Mouse (Mus musculus) lung, postnatal 0 days (tissue): ENCODE measurements around the gene Vav2. TPM values are rescaled to one million over a fixed set of nuclear protein-coding genes. Genes with fewer than 3 reads are reported as not detected.

Source experiments
- ATAC-seq: fragments of 200-750 bp; cut with Nextera tagmentation; 2 replicates; pipeline ENCODE4 v1.8.0; 2017; ENCODE audit warnings: moderate library complexity
- DNase-seq: peaks from one replicate; pipeline ENCODE4 v3.0.0-alpha.2; 2016; ENCODE audit warnings: low spot score
- H3K27ac ChIP-seq: fragments of 300-500 bp; sonication (generic); 2 replicates; pipeline ENCODE4 v1.5.1; 2014; ENCODE audit warnings: antibody characterized with exemption, mild to moderate bottlenecking, low read length, mixed read lengths
- H3K27me3 ChIP-seq: fragments of 300-500 bp; sonication (generic); replicated peaks from 2 replicates; pipeline ENCODE4 v1.6.1; 2014; ENCODE audit warnings: low read length, mixed read lengths; ENCODE audit not compliant: insufficient read depth
- H3K36me3 ChIP-seq: fragments of 300-500 bp; sonication (generic); 2 replicates; pipeline ENCODE4 v1.6.1; 2014; ENCODE audit warnings: low read length, mixed read lengths; ENCODE audit not compliant: insufficient read depth
- H3K4me1 ChIP-seq: fragments of 300-500 bp; sonication (generic); 2 replicates; pipeline ENCODE4 v1.6.1; 2014; ENCODE audit warnings: antibody characterized with exemption, low read depth, low read length, mixed read lengths; ENCODE audit not compliant: insufficient read depth
- H3K4me2 ChIP-seq: fragments of 300-500 bp; sonication (generic); replicated peaks from 2 replicates; pipeline ENCODE4 v1.6.1; 2014; ENCODE audit warnings: low read depth, mild to moderate bottlenecking, low read length, moderate library complexity, mixed read lengths
- H3K4me3 ChIP-seq: fragments of 300-500 bp; sonication (generic); 2 replicates; pipeline ENCODE4 v1.5.1; 2014; ENCODE audit warnings: low read depth, low read length
- H3K9ac ChIP-seq: fragments of 300-500 bp; sonication (generic); replicated peaks from 2 replicates; pipeline ENCODE4 v1.6.1; 2014; ENCODE audit warnings: low read depth, mild to moderate bottlenecking
- H3K9me3 ChIP-seq: fragments of 300-500 bp; sonication (generic); 2 replicates; pipeline ENCODE4 v1.6.1; 2016; ENCODE audit warnings: low read length, mixed read lengths
- CTCF ChIP-seq: IDR thresholded peaks from 2 replicates; pipeline ENCODE4 v1.5.1; 2016; ENCODE audit warnings: antibody characterized with exemption, mild to moderate bottlenecking
- EP300 ChIP-seq: IDR thresholded peaks from 2 replicates; pipeline ENCODE4 v1.6.1; 2016; ENCODE audit warnings: antibody characterized with exemption, mild to moderate bottlenecking, control low read depth
- WGBS: fragments of 180-500 bp; shearing (Covaris S2); extraction: QIAGEN DNeasy Blood & Tissue Kit; methylation state at CpG from one replicate; pipeline ENCODE4 v1.1.7; 2014; 5-methylcytosine and 5-hydroxymethylcytosine counted together
- polyA plus RNA-seq: library from polyadenylated mRNA; unstranded; fragments of >200 nt; fragmentation: Nextera tagmentation; extraction: Ambion mirVana; gene quantifications from 2 replicates; pipeline ENCODE4 v1.2.1, GENCODE M21; 2015

The Vav2 gene
- polyA plus RNA-seq, 1 experiment from 2014 or later = 12.1 TPM

DNA sequence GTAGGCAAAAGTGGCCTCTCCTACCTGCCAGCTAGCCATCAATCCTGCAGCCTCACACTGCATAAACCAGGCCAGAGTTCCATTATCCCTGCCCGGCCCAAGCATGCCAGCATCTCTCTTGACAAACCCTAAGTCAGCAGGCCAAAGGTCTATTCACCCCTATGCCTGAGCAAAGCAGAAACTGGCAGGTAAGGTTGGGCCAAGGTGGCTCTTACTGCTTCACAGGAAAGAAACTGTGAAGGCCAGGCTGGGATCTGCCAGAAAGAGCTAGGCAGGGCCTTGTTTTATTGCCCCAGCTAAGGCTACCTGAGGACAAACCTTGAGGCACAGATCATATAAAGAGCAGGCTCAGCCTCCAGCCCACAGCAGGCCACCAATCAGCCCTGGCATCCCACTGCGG is 55.4 kb downstream of the Vav2 start:
- Histone ChIP-seq H3K9me3 (no peaks in the 10 kb centered on the region), H3K27ac (no peak overlapping the region), H3K4me1 (0 out of 2 replicates have a peak, but pooled peaks cover 2% of the 10 kb centered on the region), H3K36me3 (no peaks in the 10 kb centered on the region), H3K4me2 (no peak overlapping the region), H3K27me3 (no peaks in the 10 kb centered on the region), H3K4me3 (no peak overlapping the region), H3K9ac (no peak overlapping the region)
- no peak for DNase-seq
- WGBS = 88% methylated on average over 2 of the region's 2 CpGs
- ATAC-seq = no peak
- TF ChIP-seq CTCF (no peak), EP300 (no peak)

DNA sequence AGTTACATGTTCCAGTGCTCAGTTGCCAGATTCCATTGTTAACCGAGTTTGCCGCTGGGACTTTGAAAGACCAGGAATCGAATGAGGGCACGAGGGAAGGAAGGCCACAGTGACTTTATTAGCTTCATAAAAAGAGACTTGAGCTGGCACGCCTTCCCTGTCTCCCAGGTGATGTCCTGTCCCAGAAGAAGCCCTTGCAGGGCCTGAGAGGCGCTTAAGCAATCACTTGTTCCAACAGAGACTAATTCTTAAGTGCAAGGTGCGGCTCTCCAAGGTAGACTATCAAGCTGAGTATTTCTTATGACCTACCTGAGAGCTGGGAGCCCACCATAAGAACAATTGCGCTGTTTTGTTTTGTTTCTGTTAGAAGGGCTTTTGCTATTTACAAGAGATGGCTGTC is 57.9 kb downstream of the Vav2 start:
- H3K4me2 ChIP-seq = no peak overlapping the region
- ATAC-seq (peak; percentile 86), DNase-seq (peak; percentile 83)
- 0 out of 2 replicates have a peak, but pooled peaks have one; percentile 39 for TF ChIP-seq EP300
- TF ChIP-seq CTCF = no peak
- no peak overlapping the region for H3K9ac ChIP-seq
- no peaks in the 10 kb centered on the region for H3K36me3 ChIP-seq
- H3K27me3 ChIP-seq = no peaks in the 10 kb centered on the region
- H3K9me3 ChIP-seq = no peaks in the 10 kb centered on the region
- WGBS = 63% methylated on average over 8 of the region's 8 CpGs
- 0 out of 2 replicates have a peak, but pooled peaks cover 2% of the 10 kb centered on the region for H3K4me1 ChIP-seq
- peak overlapping the region; percentile 44; the same call in 1 of the 2 replicates for H3K27ac ChIP-seq
- H3K4me3 ChIP-seq = no peak overlapping the region

DNA sequence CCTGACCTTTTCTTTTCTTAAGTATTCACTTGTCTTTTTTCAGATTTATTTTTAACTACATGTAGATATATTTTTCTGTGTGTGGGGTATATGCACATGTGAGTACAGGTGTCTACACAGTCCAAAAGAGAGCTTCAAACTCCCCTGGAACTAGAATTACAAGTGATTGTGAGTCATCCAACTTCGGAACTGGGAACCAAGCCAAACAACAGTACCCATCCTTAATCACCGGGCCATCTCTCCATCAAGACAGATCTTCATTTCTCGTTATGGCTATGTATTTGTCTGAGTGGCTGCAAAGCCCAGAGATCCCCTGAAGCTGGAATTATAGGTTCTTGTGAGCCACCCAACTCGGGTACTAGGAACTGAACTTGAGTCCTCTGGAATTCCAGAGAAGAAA is 61.5 kb downstream of the Vav2 start:
- Histone ChIP-seq H3K36me3 (no peaks in the 10 kb centered on the region), H3K9ac (no peak overlapping the region), H3K4me1 (0 out of 2 replicates have a peak, but pooled peaks cover 2% of the 10 kb centered on the region), H3K9me3 (no peaks in the 10 kb centered on the region), H3K4me3 (no peak overlapping the region), H3K27ac (no peak overlapping the region), H3K27me3 (no peaks in the 10 kb centered on the region), H3K4me2 (no peak overlapping the region)
- no peak for TF ChIP-seq CTCF
- TF ChIP-seq EP300 = no peak
- ATAC-seq (no peak), DNase-seq (no peak)
- 63% methylated on average over 4 of the region's 4 CpGs for WGBS

DNA sequence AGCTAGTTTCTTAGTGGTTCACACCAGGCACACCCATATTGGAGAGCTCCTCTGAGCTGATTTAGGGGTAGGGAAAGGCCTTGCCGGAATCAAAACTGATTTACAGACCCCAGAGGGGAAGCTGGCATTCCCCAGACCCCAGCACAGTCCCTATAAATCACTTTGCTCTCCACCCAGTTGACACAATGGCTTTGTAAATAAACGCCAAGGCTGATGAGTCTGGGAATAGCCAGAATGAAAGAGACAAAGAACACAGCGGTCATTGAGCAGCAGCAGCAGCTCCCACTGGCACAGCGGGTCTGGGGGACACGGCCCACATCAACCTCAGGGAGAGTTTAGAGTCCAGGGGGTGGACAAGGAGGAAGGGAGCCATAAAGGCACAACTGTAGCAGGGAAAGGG is 65.0 kb downstream of the Vav2 start:
- no peaks in the 10 kb centered on the region for H3K4me1 ChIP-seq
- 36% methylated on average over 5 of the region's 5 CpGs for WGBS
- no peak overlapping the region for H3K4me2 ChIP-seq
- DNase-seq (no peak), ATAC-seq (no peak)
- no peaks in the 10 kb centered on the region for H3K9me3 ChIP-seq
- no peaks in the 10 kb centered on the region for H3K36me3 ChIP-seq
- no peak overlapping the region for H3K4me3 ChIP-seq
- TF ChIP-seq EP300 = no peak
- TF ChIP-seq CTCF = no peak
- no peak overlapping the region for H3K27ac ChIP-seq
- H3K27me3 ChIP-seq = no peaks in the 10 kb centered on the region
- no peak overlapping the region for H3K9ac ChIP-seq

DNA sequence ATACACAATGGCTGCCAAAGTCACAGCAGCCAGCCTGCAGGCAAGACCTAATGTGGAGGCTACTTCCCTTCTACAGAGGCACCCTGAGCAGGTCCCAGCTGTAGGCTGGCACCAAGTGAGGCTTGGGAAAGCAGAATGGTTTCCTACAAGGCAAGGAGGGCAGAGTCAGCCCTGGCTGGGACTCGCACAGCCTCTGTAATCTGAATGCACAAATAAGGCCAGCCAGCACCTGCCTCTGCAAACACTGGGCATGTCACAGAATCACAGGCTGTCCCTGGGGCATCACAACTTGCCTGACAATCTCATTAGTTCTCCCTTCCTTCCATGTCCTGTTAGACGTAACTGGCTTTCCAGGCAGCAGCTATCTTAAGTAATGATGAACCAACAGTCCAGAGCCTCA is 68.4 kb downstream of the Vav2 start:
- no peaks in the 10 kb centered on the region for H3K9me3 ChIP-seq
- no peaks in the 10 kb centered on the region for H3K27me3 ChIP-seq
- H3K4me2 ChIP-seq = no peak overlapping the region
- no peak overlapping the region for H3K27ac ChIP-seq
- ATAC-seq (no peak), DNase-seq (no peak)
- H3K36me3 ChIP-seq = no peaks in the 10 kb centered on the region
- H3K4me3 ChIP-seq = no peak overlapping the region
- TF ChIP-seq CTCF (no peak), EP300 (no peak)
- 84% methylated on average over 2 of the region's 2 CpGs for WGBS
- no peaks in the 10 kb centered on the region for H3K4me1 ChIP-seq
- H3K9ac ChIP-seq = no peak overlapping the region

DNA sequence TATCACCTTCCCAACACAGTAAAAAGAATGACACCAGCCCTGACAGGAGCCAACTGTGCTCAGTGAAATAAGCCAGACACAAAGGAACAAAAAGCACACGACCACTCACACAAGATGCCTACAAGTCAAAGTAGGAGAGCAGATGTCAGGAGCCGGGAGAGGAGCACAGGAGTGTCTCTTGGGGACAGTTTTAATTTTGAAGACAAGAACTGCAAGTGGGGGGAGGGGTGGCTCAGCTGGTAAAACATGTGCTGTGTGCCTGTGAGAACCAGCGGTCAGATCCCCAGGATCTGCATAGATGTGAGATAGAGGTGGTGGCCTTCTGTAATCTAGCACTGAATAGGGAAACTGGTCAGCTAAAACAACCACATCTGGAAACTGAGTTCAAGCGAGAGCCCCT is 71.1 kb downstream of the Vav2 start:
- Histone ChIP-seq H3K4me2 (no peak overlapping the region), H3K4me3 (no peak overlapping the region), H3K9ac (no peak overlapping the region), H3K27ac (no peak overlapping the region), H3K36me3 (no peaks in the 10 kb centered on the region), H3K27me3 (no peaks in the 10 kb centered on the region), H3K9me3 (no peaks in the 10 kb centered on the region), H3K4me1 (no peaks in the 10 kb centered on the region)
- no peak for ATAC-seq
- 65% methylated on average over 4 of the region's 4 CpGs for WGBS
- DNase-seq = no peak
- TF ChIP-seq CTCF (no peak), EP300 (no peak)

DNA sequence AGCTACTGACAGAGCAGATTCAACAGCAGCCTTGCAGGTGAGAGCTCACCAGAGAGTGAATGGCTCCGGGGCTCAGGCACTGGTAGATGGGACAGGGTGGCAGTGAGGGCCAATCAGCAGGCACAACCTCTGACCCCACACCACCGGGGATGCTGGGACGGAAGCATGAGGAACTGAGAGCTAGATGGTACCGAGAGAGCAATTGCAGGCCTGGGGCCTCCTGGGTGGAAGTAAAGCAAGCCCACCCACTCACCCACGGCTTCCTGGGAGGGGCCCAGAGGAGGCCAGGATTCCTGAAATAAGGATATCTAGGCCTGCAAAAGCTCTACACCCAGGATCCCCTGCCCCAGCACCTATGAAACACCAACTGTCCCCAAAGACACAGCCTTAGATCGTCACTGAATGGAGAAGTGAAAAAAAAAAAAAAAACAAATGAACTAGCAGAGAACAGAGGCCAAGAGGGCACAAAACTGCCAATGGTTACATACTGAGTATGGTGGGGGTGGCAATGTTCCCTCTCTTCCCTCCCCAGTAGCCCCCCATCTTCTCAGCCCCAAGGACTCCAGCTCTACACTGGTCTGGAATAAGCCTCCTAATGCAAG is 72.1 kb downstream of the Vav2 start:
- DNase-seq (no peak), ATAC-seq (no peak)
- 66% methylated on average over 6 of the region's 6 CpGs for WGBS
- no peak overlapping the region for H3K27ac ChIP-seq
- TF ChIP-seq EP300 (no peak), CTCF (no peak)
- no peak overlapping the region for H3K9ac ChIP-seq
- no peaks in the 10 kb centered on the region for H3K9me3 ChIP-seq
- no peaks in the 10 kb centered on the region for H3K36me3 ChIP-seq
- no peaks in the 10 kb centered on the region for H3K4me1 ChIP-seq
- no peaks in the 10 kb centered on the region for H3K27me3 ChIP-seq
- H3K4me2 ChIP-seq = no peak overlapping the region
- H3K4me3 ChIP-seq = no peak overlapping the region
